8 mouse cellular contexts compared by ENCODE assay signal in the genomic region with DNA sequence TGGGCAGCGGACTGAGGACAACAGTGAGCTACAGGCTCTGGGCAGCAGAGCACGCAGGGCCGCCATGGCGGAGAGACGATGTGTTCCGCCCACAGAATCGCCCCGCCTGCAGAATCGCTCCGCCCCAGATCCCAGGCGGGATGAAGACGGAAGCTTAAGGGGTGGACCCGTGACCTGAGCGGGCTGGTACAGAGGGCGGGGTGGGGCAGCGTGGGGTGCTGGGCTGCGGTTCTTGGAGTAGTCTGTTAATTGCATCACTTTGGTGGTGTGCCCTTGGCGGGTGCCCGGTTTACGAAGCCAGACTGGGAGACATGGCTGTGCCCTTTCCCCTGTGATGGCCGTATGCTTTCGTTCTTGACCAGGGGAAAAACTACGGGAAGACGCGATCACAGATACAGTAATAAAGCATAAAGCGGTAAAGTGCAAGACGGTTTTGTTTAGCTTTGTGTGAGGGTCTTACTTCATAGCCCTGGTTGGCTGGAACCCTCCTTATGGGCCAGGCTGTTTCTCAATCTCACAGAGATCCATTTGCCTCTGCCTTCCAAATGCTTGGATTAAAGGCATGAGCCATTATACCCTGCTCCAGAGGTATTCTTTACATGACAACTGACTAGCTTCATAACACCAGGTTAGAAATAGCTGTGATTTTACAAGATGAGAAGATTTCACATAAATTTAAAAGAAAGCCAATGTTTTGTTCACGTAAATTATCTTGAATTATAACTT. TPM values are rescaled to one million over a fixed set of nuclear protein-coding genes. Genes with fewer than 3 reads are reported as not detected.
A peak's percentile ranks its signal among the peaks of the same experiment; 100 is the strongest.
DNase-seq lines count a peak whose midpoint lies in the region; ATAC-seq and TF ChIP-seq lines count a peak whose summit lies in the region.

TSS of gene Echs1 (minus strand) at position 148 of the 726 bp plus-strand sequence.

- ATAC-seq in cerebellum, adult (ENCODE audit: insufficient number of reproducible peaks, low FRiP score, low TSS enrichment), result peak; percentile 98
- peak; percentile 96 for ATAC-seq in forebrain, embryonic 12.5 days (ENCODE audit: low FRiP score)
- peak; percentile 95 for ATAC-seq in heart, embryonic 16.5 days (replicated peaks; ENCODE audit: extremely low read depth, insufficient read depth, low FRiP score)
- peak; percentile 97 for ATAC-seq in liver, embryonic 14.5 days (ENCODE audit: insufficient read depth)
- ATAC-seq in neural tube, embryonic 12.5 days (ENCODE audit: low FRiP score, low read depth), result peak; percentile 92
- ATAC-seq in stomach, postnatal 0 days (ENCODE audit: low FRiP score, low TSS enrichment), result peak; percentile 96

- WGBS in forebrain, embryonic 12.5 days, result 5% methylated on average over 28 of the region's 28 CpGs
- 3% methylated on average over 28 of the region's 28 CpGs for WGBS in heart, embryonic 16.5 days
- WGBS in liver, embryonic 14.5 days (ENCODE audit: insufficient replicate concordance), result 4% methylated on average over 28 of the region's 28 CpGs
- 4% methylated on average over 28 of the region's 28 CpGs for WGBS in neural tube, embryonic 12.5 days
- 3% methylated on average over 28 of the region's 28 CpGs for WGBS in stomach, postnatal 0 days

- H3K36me3 ChIP-seq in ES-Bruce4 (ENCODE audit: control insufficient read depth, insufficient read depth, low read length, poor library complexity, severe bottlenecking), result peaks cover 10% of the 10 kb centered on the region
- H3K36me3 ChIP-seq in forebrain, embryonic 12.5 days (replicated peaks), result peaks cover 15% of the 10 kb centered on the region
- peaks cover 9% of the 10 kb centered on the region for H3K36me3 ChIP-seq in heart, embryonic 16.5 days (ENCODE audit: control insufficient read depth, insufficient read depth)
- H3K36me3 ChIP-seq in liver, embryonic 14.5 days (replicated peaks; ENCODE audit: control insufficient read depth, insufficient read depth, low read depth), result no peaks in the 10 kb centered on the region
- peaks cover 14% of the 10 kb centered on the region for H3K36me3 ChIP-seq in neural tube, embryonic 12.5 days
- peaks cover 9% of the 10 kb centered on the region; the same call in 1 of the 2 replicates for H3K36me3 ChIP-seq in stomach, postnatal 0 days (ENCODE audit: control insufficient read depth, insufficient read depth, low read length)

- no peaks in the 10 kb centered on the region for H3K27me3 ChIP-seq in ES-Bruce4 (ENCODE audit: control insufficient read depth, insufficient read depth, low read length, poor library complexity, severe bottlenecking)
- H3K27me3 ChIP-seq in forebrain, embryonic 12.5 days, result no peaks in the 10 kb centered on the region
- H3K27me3 ChIP-seq in heart, embryonic 16.5 days (ENCODE audit: control insufficient read depth, insufficient read depth, low read length), result no peaks in the 10 kb centered on the region
- no peaks in the 10 kb centered on the region for H3K27me3 ChIP-seq in liver, embryonic 14.5 days (ENCODE audit: control insufficient read depth, insufficient read depth, low read length)
- no peaks in the 10 kb centered on the region for H3K27me3 ChIP-seq in neural tube, embryonic 12.5 days (replicated peaks)
- no peaks in the 10 kb centered on the region for H3K27me3 ChIP-seq in stomach, postnatal 0 days (ENCODE audit: control insufficient read depth, insufficient read depth, low read length)

- peak within 1 kb of the TSS; percentile 62 for H3K27ac ChIP-seq in ES-Bruce4 (ENCODE audit: insufficient read depth, low read length)
- H3K27ac ChIP-seq in forebrain, embryonic 12.5 days, result peak within 1 kb of the TSS; percentile 65
- peak within 1 kb of the TSS; percentile 94 for H3K27ac ChIP-seq in heart, embryonic 16.5 days (ENCODE audit: low read length)
- peak within 1 kb of the TSS; percentile 67 for H3K27ac ChIP-seq in liver, embryonic 14.5 days
- peak within 1 kb of the TSS; percentile 53; the same call in 1 of the 2 replicates for H3K27ac ChIP-seq in neural tube, embryonic 12.5 days
- peak within 1 kb of the TSS; percentile 94 for H3K27ac ChIP-seq in stomach, postnatal 0 days (replicated peaks)

- TF ChIP-seq POLR2A in ES-Bruce4 (IDR thresholded peaks at IDR 0.05; ENCODE audit: insufficient read depth, low read length), result peak; percentile 82

- no peak for TF ChIP-seq EP300 in ES-Bruce4 (IDR thresholded peaks at IDR 0.05; ENCODE audit: insufficient read depth, low read depth, low read length)
- TF ChIP-seq EP300 in liver, embryonic 14.5 days (IDR thresholded peaks at IDR 0.05; ENCODE audit: low read depth), result no peak
- TF ChIP-seq EP300 in stomach, postnatal 0 days (optimal IDR thresholded peaks at IDR 0.05), result no peak

- H3K9ac ChIP-seq in ES-Bruce4 (ENCODE audit: low read depth, poor library complexity, severe bottlenecking), result peak within 1 kb of the TSS; percentile 70
- peak within 1 kb of the TSS; percentile 84 for H3K9ac ChIP-seq in forebrain, embryonic 12.5 days
- H3K9ac ChIP-seq in heart, embryonic 16.5 days (ENCODE audit: low read length), result peak within 1 kb of the TSS; percentile 90
- peak within 1 kb of the TSS; percentile 75 for H3K9ac ChIP-seq in liver, embryonic 14.5 days (replicated peaks)
- H3K9ac ChIP-seq in neural tube, embryonic 12.5 days, result peak within 1 kb of the TSS; percentile 88
- peak within 1 kb of the TSS; percentile 82 for H3K9ac ChIP-seq in stomach, postnatal 0 days (ENCODE audit: low read length)

- peaks cover 2% of the 10 kb centered on the region for H3K4me1 ChIP-seq in ES-Bruce4 (ENCODE audit: control insufficient read depth, insufficient read depth, low read length)
- H3K4me1 ChIP-seq in forebrain, embryonic 12.5 days, result peaks cover 4% of the 10 kb centered on the region; the same call in 1 of the 2 replicates
- H3K4me1 ChIP-seq in heart, embryonic 16.5 days (ENCODE audit: control insufficient read depth, insufficient read depth, low read length), result 0 out of 2 replicates have a peak, but pooled peaks cover 3% of the 10 kb centered on the region
- H3K4me1 ChIP-seq in liver, embryonic 14.5 days (replicated peaks; ENCODE audit: control insufficient read depth in 2 of 2, insufficient read depth in 2 of 2, low read length in 1 of 2), result peaks cover 7 to 13% of the 10 kb centered on the region in 2 experiments
- no peaks in the 10 kb centered on the region for H3K4me1 ChIP-seq in neural tube, embryonic 12.5 days
- H3K4me1 ChIP-seq in stomach, postnatal 0 days (replicated peaks; ENCODE audit: control insufficient read depth, insufficient read depth), result no peaks in the 10 kb centered on the region

- TF ChIP-seq CTCF in ES-Bruce4 (IDR thresholded peaks at IDR 0.05; ENCODE audit: low read depth, low read length), result no peak
- TF ChIP-seq CTCF in liver, embryonic 14.5 days (IDR thresholded peaks at IDR 0.05; ENCODE audit: low read depth), result no peak
- no peak; the same call in 1 of the 2 replicates for TF ChIP-seq CTCF in stomach, postnatal 0 days (IDR thresholded peaks at IDR 0.05; ENCODE audit: low read depth)

- H3K4me2 ChIP-seq in forebrain, embryonic 12.5 days, result peak within 1 kb of the TSS; percentile 85
- peak within 1 kb of the TSS; percentile 80 for H3K4me2 ChIP-seq in heart, embryonic 16.5 days (ENCODE audit: low read depth, low read length)
- H3K4me2 ChIP-seq in liver, embryonic 14.5 days (ENCODE audit: low read depth), result peak within 1 kb of the TSS; percentile 90
- peak within 1 kb of the TSS; percentile 88 for H3K4me2 ChIP-seq in neural tube, embryonic 12.5 days (replicated peaks)
- peak within 1 kb of the TSS; percentile 88 for H3K4me2 ChIP-seq in stomach, postnatal 0 days (replicated peaks; ENCODE audit: low read depth)

- DNase-seq in kidney, postnatal 36 days, result peak; percentile 95 to 96
- peak; percentile 82 to 85 (median 84) for DNase-seq in liver, embryonic 14.5 days (ENCODE audit: low read depth in 3 of 3, low spot score in 3 of 3)
- peak; percentile 95 for DNase-seq in stomach, postnatal 0 days (ENCODE audit: low spot score)

- H3K4me3 ChIP-seq in ES-Bruce4 (ENCODE audit: low read depth, low read length), result peak within 1 kb of the TSS; percentile 82
- peak within 1 kb of the TSS; percentile 78 for H3K4me3 ChIP-seq in forebrain, embryonic 12.5 days (replicated peaks)
- H3K4me3 ChIP-seq in heart, embryonic 16.5 days (ENCODE audit: low read length), result peak within 1 kb of the TSS; percentile 75
- H3K4me3 ChIP-seq in liver, embryonic 14.5 days (ENCODE audit: insufficient read depth in 1 of 2, low read depth in 2 of 2, low read length in 2 of 2), result peak within 1 kb of the TSS; percentile 80 to 81
- H3K4me3 ChIP-seq in neural tube, embryonic 12.5 days, result peak within 1 kb of the TSS; percentile 69
- peak within 1 kb of the TSS; percentile 81 for H3K4me3 ChIP-seq in stomach, postnatal 0 days (ENCODE audit: low read depth, low read length)

- no peaks in the 10 kb centered on the region for H3K9me3 ChIP-seq in ES-Bruce4 (replicated peaks; ENCODE audit: control insufficient read depth, insufficient read depth, low read length, poor library complexity, severe bottlenecking)
- H3K9me3 ChIP-seq in forebrain, embryonic 12.5 days, result no peaks in the 10 kb centered on the region
- H3K9me3 ChIP-seq in heart, embryonic 16.5 days (replicated peaks; ENCODE audit: control insufficient read depth, low read length), result no peaks in the 10 kb centered on the region
- no peaks in the 10 kb centered on the region for H3K9me3 ChIP-seq in liver, embryonic 14.5 days (ENCODE audit: control insufficient read depth, low read length)
- no peaks in the 10 kb centered on the region for H3K9me3 ChIP-seq in neural tube, embryonic 12.5 days
- H3K9me3 ChIP-seq in stomach, postnatal 0 days (ENCODE audit: control insufficient read depth, low read length), result no peaks in the 10 kb centered on the region

RNA-seq across cellular contexts. Expression of gene Echs1, which starts in this region (rescaled TPM):
- polyA plus RNA-seq in ES-Bruce4 (2011; ENCODE audit: insufficient read depth, insufficient read length, low read depth, missing spikeins), result 107 and 109 TPM in 2 replicates
- 136 and 137 TPM in 2 replicates for polyA plus RNA-seq in forebrain, embryonic 12.5 days (2016; fragmentation: Nextera tagmentation; extraction: Ambion mirVana)
- polyA plus RNA-seq in heart, embryonic 16.5 days (2015; fragmentation: Nextera tagmentation; extraction: Ambion mirVana), result 244 and 266 TPM in 2 replicates
- 36.5 and 45.7 TPM in 2 replicates for polyA plus RNA-seq in liver, embryonic 14.5 days (2012; rRNA removed)
- polyA plus RNA-seq in liver, embryonic 14.5 days (2014; fragmentation: Nextera tagmentation; extraction: Ambion mirVana), result 97.2 and 99.0 TPM in 2 replicates
- polyA plus RNA-seq in neural tube, embryonic 12.5 days (2016; fragmentation: Nextera tagmentation; extraction: Ambion mirVana), result 136 and 139 TPM in 2 replicates
- 139 and 143 TPM in 2 replicates for polyA plus RNA-seq in stomach, postnatal 0 days (2015; fragmentation: Nextera tagmentation; extraction: Ambion mirVana)

Comparison
In these comparisons a context has a peak if more than half of its experiments do, and no peak if none do; other contexts are left out.
1. Peak in every context shown above with its lines: DNase-seq, ATAC-seq, H3K4me3 ChIP-seq and H3K27ac ChIP-seq.